Mouse (Mus musculus) heart, embryonic 15.5 days (tissue): ENCODE results near the gene Rere. TPM values are rescaled to one million over a fixed set of nuclear protein-coding genes. Genes with fewer than 3 reads are reported as not detected.

Experiments used
- ATAC-seq: fragments of 200-750 bp; cut with Nextera tagmentation; replicated peaks from 2 replicates; pipeline ENCODE4 v1.8.0; 2017; ENCODE audit warnings: low read depth, moderate TSS enrichment; ENCODE audit not compliant: insufficient number of reproducible peaks, insufficient read depth, low FRiP score
- H3K27ac ChIP-seq: fragments of 300-500 bp; sonication (generic); 2 replicates; pipeline ENCODE4 v1.5.1; 2015; ENCODE audit warnings: mild to moderate bottlenecking, inconsistent platforms
- H3K27me3 ChIP-seq: fragments of 300-500 bp; sonication (generic); 2 replicates; pipeline ENCODE4 v1.6.1; 2015; ENCODE audit warnings: inconsistent platforms
- H3K36me3 ChIP-seq: fragments of 300-500 bp; sonication (generic); 2 replicates; pipeline ENCODE4 v1.6.1; 2015; ENCODE audit warnings: mild to moderate bottlenecking, inconsistent platforms
- H3K4me1 ChIP-seq: fragments of 300-500 bp; sonication (generic); replicated peaks from 2 replicates; pipeline ENCODE4 v1.6.1; 2015; ENCODE audit warnings: inconsistent platforms
- H3K4me2 ChIP-seq: fragments of 300-500 bp; sonication (generic); 2 replicates; pipeline ENCODE4 v1.6.1; 2015; ENCODE audit warnings: inconsistent platforms, mild to moderate bottlenecking, moderate library complexity
- H3K4me3 ChIP-seq: fragments of 300-500 bp; sonication (generic); 2 replicates; pipeline ENCODE4 v1.5.1; 2015; ENCODE audit warnings: mild to moderate bottlenecking, inconsistent platforms
- H3K9ac ChIP-seq: fragments of 300-500 bp; sonication (generic); 2 replicates; pipeline ENCODE4 v1.6.1; 2015; ENCODE audit warnings: mild to moderate bottlenecking, inconsistent platforms
- H3K9me3 ChIP-seq: fragments of 300-500 bp; sonication (generic); replicated peaks from 2 replicates; pipeline ENCODE4 v1.6.1; 2016; ENCODE audit warnings: inconsistent platforms
- WGBS: fragments of 180-500 bp; shearing (Covaris S2); methylation state at CpG from one replicate; pipeline ENCODE4 v1.1.7; 2015; ENCODE audit warnings: mixed read lengths; 5-methylcytosine and 5-hydroxymethylcytosine counted together
- polyA plus RNA-seq: library from polyadenylated mRNA; unstranded; fragments of >200 nt; fragmentation: Nextera tagmentation; extraction: Ambion mirVana; gene quantifications from 2 replicates; pipeline ENCODE4 v1.2.1, GENCODE M21; 2015

The Rere gene
- polyA plus RNA-seq, 1 experiment from 2014 or later: 17.6 TPM

GRCm38 (mm10) chr4:150459022-150459794 is 177.8 kb downstream of the Rere start:
- Histone ChIP-seq H3K4me2 (no peak overlapping the region), H3K4me3 (no peak overlapping the region), H3K9me3 (no peaks in the 10 kb centered on the region), H3K27ac (peak overlapping the region; percentile 33; the same call in 1 of the 2 replicates), H3K9ac (no peak overlapping the region), H3K27me3 (no peaks in the 10 kb centered on the region), H3K36me3 (no peaks in the 10 kb centered on the region), H3K4me1 (peaks cover 77% of the 10 kb centered on the region)
- no peak for ATAC-seq
- WGBS: 35% methylated on average over 6 of the region's 6 CpGs

GRCm38 (mm10) chr4:150460451-150460850 is 179.0 kb downstream of the Rere start:
- 72% methylated on average over 5 of the region's 5 CpGs for WGBS
- Histone ChIP-seq H3K4me3 (no peak overlapping the region), H3K27ac (no peak overlapping the region), H3K9ac (no peak overlapping the region), H3K27me3 (no peaks in the 10 kb centered on the region), H3K9me3 (no peaks in the 10 kb centered on the region), H3K36me3 (no peaks in the 10 kb centered on the region), H3K4me1 (peaks cover 71% of the 10 kb centered on the region), H3K4me2 (no peak overlapping the region)
- ATAC-seq: no peak

- Histone ChIP-seq H3K4me1 (peaks cover 73% of the 10 kb centered on the region), H3K9me3 (no peaks in the 10 kb centered on the region), H3K9ac (no peak overlapping the region), H3K27me3 (no peaks in the 10 kb centered on the region), H3K4me2 (no peak overlapping the region), H3K36me3 (no peaks in the 10 kb centered on the region), H3K27ac (peak overlapping the region; percentile 32; the same call in 1 of the 2 replicates), H3K4me3 (no peak overlapping the region)
- 58% methylated on average over 5 of the region's 5 CpGs for WGBS
- no peak for ATAC-seq
Observed at GRCm38 (mm10) chr4:150461011-150461410, 179.6 kb downstream of the Rere start.

- 25% methylated on average over 6 of the region's 6 CpGs for WGBS
- Histone ChIP-seq H3K27me3 (no peaks in the 10 kb centered on the region), H3K9me3 (no peaks in the 10 kb centered on the region), H3K36me3 (no peaks in the 10 kb centered on the region), H3K27ac (peak overlapping the region; percentile 40), H3K4me2 (no peak overlapping the region), H3K9ac (no peak overlapping the region), H3K4me1 (peaks cover 71% of the 10 kb centered on the region), H3K4me3 (no peak overlapping the region)
- no peak for ATAC-seq
Observed at GRCm38 (mm10) chr4:150461427-150462189, 180.2 kb downstream of the Rere start.

GRCm38 (mm10) chr4:150462367-150462766 is 180.9 kb downstream of the Rere start:
- no peaks in the 10 kb centered on the region for H3K36me3 ChIP-seq
- H3K27me3 ChIP-seq: no peaks in the 10 kb centered on the region
- H3K4me2 ChIP-seq: no peak overlapping the region
- no peak overlapping the region for H3K9ac ChIP-seq
- no peaks in the 10 kb centered on the region for H3K9me3 ChIP-seq
- no peak overlapping the region for H3K4me3 ChIP-seq
- H3K4me1 ChIP-seq: peaks cover 64% of the 10 kb centered on the region
- no peak for ATAC-seq
- peak overlapping the region; percentile 55 for H3K27ac ChIP-seq
- WGBS: 38% methylated on average over 4 of the region's 4 CpGs

GRCm38 (mm10) chr4:150465759-150466158 is 184.3 kb downstream of the Rere start:
- Histone ChIP-seq H3K27me3 (no peaks in the 10 kb centered on the region), H3K27ac (no peak overlapping the region), H3K4me1 (peaks cover 53% of the 10 kb centered on the region), H3K4me3 (no peak overlapping the region), H3K36me3 (no peaks in the 10 kb centered on the region), H3K4me2 (no peak overlapping the region), H3K9ac (no peak overlapping the region), H3K9me3 (no peaks in the 10 kb centered on the region)
- ATAC-seq: no peak
- 49% methylated on average over 4 of the region's 4 CpGs for WGBS

- Histone ChIP-seq H3K4me2 (peak overlapping the region; percentile 29), H3K27ac (peak overlapping the region; percentile 66), H3K9ac (no peak overlapping the region), H3K4me1 (peaks cover 43% of the 10 kb centered on the region), H3K4me3 (no peak overlapping the region), H3K36me3 (peaks cover 6% of the 10 kb centered on the region; the same call in 1 of the 2 replicates), H3K27me3 (no peaks in the 10 kb centered on the region), H3K9me3 (no peaks in the 10 kb centered on the region)
- 0 out of 2 replicates have a peak, but pooled peaks have one; percentile 48 for ATAC-seq
- 41% methylated on average over 10 of the region's 10 CpGs for WGBS
Observed at GRCm38 (mm10) chr4:150469274-150469673, 187.8 kb downstream of the Rere start.

GRCm38 (mm10) chr4:150470674-150471328 is 189.4 kb downstream of the Rere start:
- H3K4me2 ChIP-seq: no peak overlapping the region
- no peak overlapping the region for H3K4me3 ChIP-seq
- 84% methylated on average over 4 of the region's 4 CpGs for WGBS
- no peak for ATAC-seq
- H3K9ac ChIP-seq: no peak overlapping the region
- peaks cover 6% of the 10 kb centered on the region; the same call in 1 of the 2 replicates for H3K36me3 ChIP-seq
- H3K4me1 ChIP-seq: peaks cover 45% of the 10 kb centered on the region
- no peaks in the 10 kb centered on the region for H3K9me3 ChIP-seq
- H3K27ac ChIP-seq: no peak overlapping the region
- no peaks in the 10 kb centered on the region for H3K27me3 ChIP-seq

- Histone ChIP-seq H3K4me1 (peaks cover 47% of the 10 kb centered on the region), H3K36me3 (peaks cover 8% of the 10 kb centered on the region), H3K9me3 (no peaks in the 10 kb centered on the region), H3K4me2 (no peak overlapping the region), H3K4me3 (no peak overlapping the region), H3K27ac (peak overlapping the region; percentile 87), H3K27me3 (no peaks in the 10 kb centered on the region), H3K9ac (no peak overlapping the region)
- ATAC-seq: no peak
- 47% methylated on average over 10 of the region's 10 CpGs for WGBS
Observed at GRCm38 (mm10) chr4:150472751-150473436, 191.4 kb downstream of the Rere start.

GRCm38 (mm10) chr4:150473437-150474070 is 192.1 kb downstream of the Rere start:
- peak overlapping the region; percentile 87 for H3K27ac ChIP-seq
- no peak for ATAC-seq
- no peak overlapping the region for H3K4me3 ChIP-seq
- WGBS: 74% methylated on average over 4 of the region's 4 CpGs
- H3K9me3 ChIP-seq: no peaks in the 10 kb centered on the region
- H3K27me3 ChIP-seq: no peaks in the 10 kb centered on the region
- peaks cover 11% of the 10 kb centered on the region for H3K36me3 ChIP-seq
- H3K4me1 ChIP-seq: peaks cover 47% of the 10 kb centered on the region
- no peak overlapping the region for H3K9ac ChIP-seq
- no peak overlapping the region for H3K4me2 ChIP-seq
